Mouse (Mus musculus): Measurements from ENCODE around the gene Cdc42ep4. TPM values are rescaled to one million over a fixed set of nuclear protein-coding genes. Genes with fewer than 3 reads are reported as not detected.

Gene Cdc42ep4
- total and polyA plus RNA-seq, 3 experiments: 2.3 to 8.1 (median 3.4) TPM

GRCm38 (mm10) chr11:113771187-113771586 is 19.5 kb upstream of the Cdc42ep4 start:
- Histone ChIP-seq H3K4me3 (replicated peaks in 1 of 3; ENCODE audit: low read depth in 2 of 3, low read length in 2 of 3, poor library complexity in 1 of 3) (no peak overlapping the region), H3K9ac (ENCODE audit: insufficient read depth, low read depth) (no peak overlapping the region), H3K27me3 (replicated peaks) (peaks cover 2% of the 10 kb centered on the region), H3K9me3 (replicated peaks; ENCODE audit: low read length) (no peaks in the 10 kb centered on the region), H3K27ac (ENCODE audit: insufficient read depth, low read depth) (no peak overlapping the region), H3K79me2 (replicated peaks; ENCODE audit: control insufficient read depth, extremely low read depth, insufficient read depth, poor library complexity, severe bottlenecking) (no peaks in the 10 kb centered on the region), H3K36me3 (replicated peaks in 1 of 2; ENCODE audit: control insufficient read depth in 1 of 2, insufficient read depth in 1 of 2, low read length in 1 of 2) (no peaks in the 10 kb centered on the region), H3K4me2 (ENCODE audit: insufficient read depth, low read depth, poor library complexity, severe bottlenecking) (no peak overlapping the region), H3K4me1 (ENCODE audit: control insufficient read depth in 1 of 2, insufficient read depth in 2 of 2) (peaks cover 0 to 12% of the 10 kb centered on the region in 2 experiments; a peak in 2 of 4 replicates)
- no peak for DNase-seq (ENCODE audit: extremely low read depth)
- in situ Hi-C loops (cut with MboI; ENCODE audit: low pct_ligation_motif_present, low pct_unique_long_range_greater_than_20kb, low sequenced_read_pairs) (no loop called here), dilution Hi-C loops (cut with MboI; ENCODE audit: extremely low pct_ligation_motif_present, extremely low pct_unique_long_range_greater_than_20kb, low sequenced_read_pairs) (no loop called here)
- TF ChIP-seq RCOR1 (conservative IDR thresholded peaks at IDR 0.05; ENCODE audit: low read depth, low read length) (no peak), NELFE (IDR thresholded peaks at IDR 0.05; ENCODE audit: low read depth, low read length) (no peak)

- Histone ChIP-seq H3K4me1 (ENCODE audit: control insufficient read depth in 1 of 2, insufficient read depth in 2 of 2) (peaks cover 0 to 13% of the 10 kb centered on the region in 2 experiments; a peak in 2 of 4 replicates), H3K4me2 (ENCODE audit: insufficient read depth, low read depth, poor library complexity, severe bottlenecking) (no peak overlapping the region), H3K9me3 (replicated peaks; ENCODE audit: low read length) (no peaks in the 10 kb centered on the region), H3K4me3 (replicated peaks in 1 of 3; ENCODE audit: low read depth in 2 of 3, low read length in 2 of 3, poor library complexity in 1 of 3) (no peak overlapping the region), H3K27me3 (replicated peaks) (peaks cover 2% of the 10 kb centered on the region), H3K79me2 (replicated peaks; ENCODE audit: control insufficient read depth, extremely low read depth, insufficient read depth, poor library complexity, severe bottlenecking) (no peaks in the 10 kb centered on the region), H3K36me3 (replicated peaks in 1 of 2; ENCODE audit: control insufficient read depth in 1 of 2, insufficient read depth in 1 of 2, low read length in 1 of 2) (no peaks in the 10 kb centered on the region), H3K9ac (ENCODE audit: insufficient read depth, low read depth) (no peak overlapping the region), H3K27ac (ENCODE audit: insufficient read depth, low read depth) (no peak overlapping the region)
- TF ChIP-seq SIN3A (IDR thresholded peaks at IDR 0.05; ENCODE audit: low read length) (no peak), ZKSCAN1 (IDR thresholded peaks at IDR 0.05; ENCODE audit: borderline replicate concordance, low read depth, low read length) (no peak), CTCF (conservative IDR thresholded peaks at IDR 0.05 in 1 of 2, IDR thresholded peaks at IDR 0.05 in 1 of 2; ENCODE audit: low read depth in 2 of 2, low read length in 2 of 2) (no peak), NELFE (IDR thresholded peaks at IDR 0.05; ENCODE audit: low read depth, low read length) (no peak), ZC3H11A (IDR thresholded peaks at IDR 0.05; ENCODE audit: low read depth, low read length) (no peak), TCF12 (IDR thresholded peaks at IDR 0.05; ENCODE audit: low read depth, low read length) (no peak), ETS1 (conservative IDR thresholded peaks at IDR 0.05; ENCODE audit: low read depth, low read length) (no peak), JUND (conservative IDR thresholded peaks at IDR 0.05; ENCODE audit: low read depth, low read length) (no peak), EP300 (IDR thresholded peaks at IDR 0.05; ENCODE audit: low read length) (no peak), POLR2A (IDR thresholded peaks at IDR 0.05; ENCODE audit: low read depth, low read length) (no peak), IRF4 (IDR thresholded peaks at IDR 0.05; ENCODE audit: low read depth, low read length) (no peak)
- DNase-seq (ENCODE audit: extremely low read depth): no peak
- in situ Hi-C loops (cut with MboI; ENCODE audit: low pct_ligation_motif_present, low pct_unique_long_range_greater_than_20kb, low sequenced_read_pairs) (no loop called here), dilution Hi-C loops (cut with MboI; ENCODE audit: extremely low pct_ligation_motif_present, extremely low pct_unique_long_range_greater_than_20kb, low sequenced_read_pairs) (no loop called here)
These were observed 16.7 kb upstream of the Cdc42ep4 start for GRCm38 (mm10) chr11:113768356-113768755.

- Histone ChIP-seq H3K4me1 (ENCODE audit: control insufficient read depth in 1 of 2, insufficient read depth in 2 of 2) (peaks cover 4 to 23% of the 10 kb centered on the region in 2 experiments), H3K9ac (ENCODE audit: insufficient read depth, low read depth) (no peak overlapping the region), H3K27me3 (replicated peaks) (peaks cover 2% of the 10 kb centered on the region), H3K27ac (ENCODE audit: insufficient read depth, low read depth) (no peak overlapping the region), H3K4me2 (ENCODE audit: insufficient read depth, low read depth, poor library complexity, severe bottlenecking) (no peak overlapping the region), H3K79me2 (replicated peaks; ENCODE audit: control insufficient read depth, extremely low read depth, insufficient read depth, poor library complexity, severe bottlenecking) (no peaks in the 10 kb centered on the region), H3K4me3 (replicated peaks in 1 of 3; ENCODE audit: low read depth in 2 of 3, low read length in 2 of 3, poor library complexity in 1 of 3) (no peak overlapping the region), H3K9me3 (replicated peaks; ENCODE audit: low read length) (no peaks in the 10 kb centered on the region), H3K36me3 (replicated peaks in 1 of 2; ENCODE audit: control insufficient read depth in 1 of 2, insufficient read depth in 1 of 2, low read length in 1 of 2) (no peaks in the 10 kb centered on the region)
- TF ChIP-seq TBP (conservative IDR thresholded peaks at IDR 0.05; ENCODE audit: low read depth, low read length): no peak
- no peak for TF ChIP-seq KAT2A (IDR thresholded peaks at IDR 0.05; ENCODE audit: insufficient replicate concordance, low read length)
- TF ChIP-seq BHLHE40 (IDR thresholded peaks at IDR 0.05; ENCODE audit: low read depth, low read length): no peak
- TF ChIP-seq CHD1 (IDR thresholded peaks at IDR 0.05; ENCODE audit: low read depth, low read length): no peak
- TF ChIP-seq ZNF384 (IDR thresholded peaks at IDR 0.05; ENCODE audit: low read depth, low read length): no peak
- no peak for TF ChIP-seq USF1 (IDR thresholded peaks at IDR 0.05; ENCODE audit: low read depth, low read length)
- no peak for TF ChIP-seq ZMIZ1 (IDR thresholded peaks at IDR 0.05; ENCODE audit: low read depth, low read length)
- TF ChIP-seq MAX (IDR thresholded peaks at IDR 0.05; ENCODE audit: low read length): no peak
- TF ChIP-seq TCF12 (IDR thresholded peaks at IDR 0.05; ENCODE audit: low read depth, low read length): no peak
- TF ChIP-seq SIN3A (IDR thresholded peaks at IDR 0.05; ENCODE audit: low read length): no peak
- no peak for TF ChIP-seq MXI1 (IDR thresholded peaks at IDR 0.05; ENCODE audit: low read depth, low read length)
- TF ChIP-seq MYC (IDR thresholded peaks at IDR 0.05; ENCODE audit: low read depth, low read length): no peak
- TF ChIP-seq E2F4 (IDR thresholded peaks at IDR 0.05; ENCODE audit: insufficient replicate concordance, low read depth, low read length): no peak
- TF ChIP-seq PAX5 (IDR thresholded peaks at IDR 0.05; ENCODE audit: low read length): no peak
- no peak for TF ChIP-seq UBTF (IDR thresholded peaks at IDR 0.05; ENCODE audit: low read depth, low read length)
- TF ChIP-seq NELFE (IDR thresholded peaks at IDR 0.05; ENCODE audit: low read depth, low read length): no peak
- TF ChIP-seq CTCF (conservative IDR thresholded peaks at IDR 0.05 in 1 of 2, IDR thresholded peaks at IDR 0.05 in 1 of 2; ENCODE audit: low read depth in 2 of 2, low read length in 2 of 2): no peak
- no peak for TF ChIP-seq NRF1 (IDR thresholded peaks at IDR 0.05; ENCODE audit: low read depth, low read length)
- TF ChIP-seq MAZ (IDR thresholded peaks at IDR 0.05; ENCODE audit: low read depth, low read length): no peak
- in situ Hi-C loops (cut with MboI; ENCODE audit: low pct_ligation_motif_present, low pct_unique_long_range_greater_than_20kb, low sequenced_read_pairs) (no loop called here), dilution Hi-C loops (cut with MboI; ENCODE audit: extremely low pct_ligation_motif_present, extremely low pct_unique_long_range_greater_than_20kb, low sequenced_read_pairs) (no loop called here)
- DNase-seq (ENCODE audit: extremely low read depth): no peak
These were observed 15.6 kb upstream of the Cdc42ep4 start for GRCm38 (mm10) chr11:113767285-113767684.
